Mouse (Mus musculus) 416B (cell line): ENCODE measurements around the gene Khdrbs2.
"Not testable (repeated sequence)": the region's sequence is repeated elsewhere in the genome, so short reads cannot be mapped to it uniquely, and the experiment has no call there.

ENCODE experiments used
- DNase-seq: peaks from one replicate; pipeline ENCODE4 v3.0.0; 2011; ENCODE audit warnings: low read depth

Gene Khdrbs2

GRCm38 (mm10) chr1:32471022-32471421, 298.5 kb downstream of the Khdrbs2 start:
- no peak for DNase-seq

DNA sequence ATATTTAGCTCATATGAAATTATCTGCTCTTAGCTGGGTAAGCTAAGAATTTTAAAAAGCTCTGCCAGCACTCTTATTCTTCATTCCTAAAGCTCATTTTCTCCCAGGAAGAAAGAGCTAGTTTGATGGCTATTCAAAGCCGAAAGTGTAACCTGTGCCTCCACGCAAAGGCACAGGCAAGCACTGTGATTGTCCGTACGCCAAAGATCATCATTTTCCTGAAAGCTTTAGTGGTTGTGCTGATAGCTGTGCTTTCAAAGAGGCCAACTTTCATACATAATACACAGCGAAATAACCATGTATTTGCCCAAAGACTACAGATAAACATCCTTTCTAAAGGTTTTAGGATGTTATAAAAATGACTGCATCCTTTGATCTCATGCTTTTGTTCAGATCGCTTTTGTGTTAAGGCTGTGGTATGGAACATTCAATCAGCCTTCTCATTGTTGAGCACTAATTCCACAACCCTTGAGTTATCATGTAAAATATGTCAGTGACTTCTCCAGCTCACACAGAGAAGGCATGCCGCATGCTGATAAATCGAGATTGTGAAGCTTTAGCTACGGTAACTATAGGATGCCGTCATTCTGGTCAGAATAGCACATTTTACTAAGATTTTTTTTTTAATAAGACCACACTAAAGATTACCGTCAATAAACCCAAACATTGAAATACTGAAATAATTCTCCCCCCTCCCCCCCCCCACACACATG, 299.1 kb downstream of the Khdrbs2 start:
- DNase-seq = no peak

- DNase-seq = no peak
These were observed 315.4 kb downstream of the Khdrbs2 start for GRCm38 (mm10) chr1:32487944-32488343.

DNA sequence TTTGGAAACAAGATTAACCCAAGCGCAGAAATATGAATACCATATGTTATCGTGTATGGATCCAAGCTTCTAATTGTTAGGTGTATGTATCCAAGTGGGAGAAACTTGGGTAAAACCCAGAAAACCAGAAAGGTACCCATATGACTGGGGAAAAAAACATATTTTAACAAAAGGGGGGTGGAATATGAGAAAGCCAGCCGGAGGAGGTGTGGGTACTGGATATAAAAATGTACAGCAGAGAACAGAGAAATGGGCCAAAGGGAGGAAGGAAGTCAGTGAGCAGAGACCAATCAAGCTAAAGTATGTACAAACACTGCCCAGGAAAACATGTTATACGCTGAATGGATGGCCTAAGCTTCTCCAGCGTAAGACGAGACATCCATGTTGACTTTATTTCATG, 330.9 kb downstream of the Khdrbs2 start:
- no peak for DNase-seq

- DNase-seq = not testable (repeated sequence)
These were observed 374.7 kb downstream of the Khdrbs2 start, which contains the start of gene Gm5415 for GRCm38 (mm10) chr1:32547194-32547593. Gm5415 (minus strand) TSS chr1:32547294.

- DNase-seq = no peak
These were observed 380.9 kb downstream of the Khdrbs2 start for GRCm38 (mm10) chr1:32553459-32553858.

DNA sequence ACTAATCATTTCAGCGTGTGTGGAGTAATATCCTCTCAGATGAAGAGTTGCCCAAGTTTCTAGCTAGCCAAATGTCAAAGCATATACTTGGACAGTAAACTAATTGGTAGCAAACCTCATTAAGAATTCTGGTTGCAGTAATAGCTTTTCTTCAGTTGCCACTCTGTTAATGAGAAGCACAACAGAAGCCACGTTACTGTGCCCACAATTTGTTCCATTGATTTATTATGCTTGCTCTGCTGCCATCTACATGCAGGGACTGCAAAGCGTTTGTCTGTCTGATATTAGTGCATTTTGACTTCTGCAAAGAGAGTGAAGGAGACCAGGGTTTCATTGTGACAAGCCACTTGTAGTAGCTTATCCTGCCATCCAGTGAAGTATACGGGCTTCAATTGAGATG, 381.4 kb downstream of the Khdrbs2 start:
- DNase-seq = peak; percentile 2

DNA sequence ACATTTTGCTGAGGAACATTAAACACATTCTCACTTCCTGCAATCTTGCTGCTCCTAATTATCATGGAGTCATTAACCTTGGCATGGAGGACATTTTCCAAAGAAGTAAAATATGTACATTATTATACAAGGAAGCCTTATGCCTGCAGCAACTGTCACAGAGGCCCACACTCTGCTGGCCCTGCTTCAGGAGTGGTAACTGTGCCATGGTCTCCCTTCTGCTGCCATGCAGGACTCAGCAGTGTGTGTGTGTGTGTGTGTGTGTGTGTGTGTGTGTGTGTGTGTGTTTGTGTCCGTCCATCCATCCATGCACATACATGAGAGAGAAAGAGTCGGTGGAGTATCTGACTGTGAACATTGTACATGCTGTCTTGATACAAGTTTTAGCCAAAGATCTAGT, 396.4 kb downstream of the Khdrbs2 start:
- no peak for DNase-seq

DNA sequence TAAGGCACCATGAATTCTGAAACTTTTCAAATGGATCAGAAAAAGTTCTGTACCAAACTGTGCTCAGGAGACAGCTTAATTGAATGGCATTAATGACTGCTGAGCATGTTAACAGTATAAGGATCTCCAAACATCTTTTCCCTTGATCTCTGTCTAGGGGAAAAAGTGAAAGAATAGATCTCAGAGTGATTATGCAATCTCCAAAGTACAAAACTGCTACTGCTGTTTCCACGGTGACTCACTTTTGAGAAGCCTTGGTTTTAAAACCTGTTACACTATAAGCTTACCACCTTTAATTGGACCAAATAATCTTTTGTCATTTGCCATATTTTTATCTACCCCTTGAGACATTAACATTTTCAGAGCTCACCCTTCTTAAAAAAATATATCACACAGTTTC, 453.5 kb downstream of the Khdrbs2 start:
- DNase-seq = no peak

GRCm38 (mm10) chr1:32632415-32633354, 460.2 kb downstream of the Khdrbs2 start:
- DNase-seq = no peak

- no peak for DNase-seq
These were observed 460.9 kb downstream of the Khdrbs2 start for GRCm38 (mm10) chr1:32633404-32633803.

GRCm38 (mm10) chr1:32639118-32639517, 466.6 kb downstream of the Khdrbs2 start:
- DNase-seq = no peak

DNA sequence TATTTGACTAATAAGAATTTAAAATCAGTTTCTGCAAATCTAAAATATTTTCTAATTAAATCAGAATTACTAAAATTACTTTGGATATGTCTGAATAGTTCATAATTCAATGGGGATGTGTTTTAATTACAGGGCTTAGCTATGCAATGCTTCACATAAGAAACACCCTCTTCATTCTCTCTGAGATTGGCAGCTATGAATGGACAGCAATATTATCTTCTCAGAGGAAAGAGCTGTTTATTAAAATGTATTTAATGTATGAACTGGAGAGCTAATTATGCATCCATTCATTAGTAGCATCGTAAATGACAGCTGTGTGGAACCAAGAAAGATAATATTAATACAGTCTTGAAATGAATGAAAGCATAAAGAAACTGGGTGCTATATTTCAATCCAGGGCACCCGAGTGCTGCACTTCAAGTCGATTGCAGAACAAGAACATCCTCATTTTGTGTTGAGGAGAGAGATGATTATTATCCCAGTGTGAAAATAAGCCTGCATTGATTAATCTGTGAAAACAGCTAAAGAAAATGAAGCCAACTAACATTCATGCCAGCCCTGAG, 477.2 kb downstream of the Khdrbs2 start:
- DNase-seq = no peak

- DNase-seq = no peak
These were observed 521.3 kb downstream of the Khdrbs2 start for GRCm38 (mm10) chr1:32693806-32694205.

- DNase-seq = peak; percentile 5
These were observed 527.6 kb downstream of the Khdrbs2 start for GRCm38 (mm10) chr1:32700132-32700531.

GRCm38 (mm10) chr1:32701267-32701666, 528.8 kb downstream of the Khdrbs2 start:
- no peak for DNase-seq
